Mouse (Mus musculus) heart, postnatal 0 days (tissue): Measurements from ENCODE around the gene Tmed10. TPM values are rescaled to one million over a fixed set of nuclear protein-coding genes. Genes with fewer than 3 reads are reported as not detected.

ENCODE experiments used
- ATAC-seq: fragments of 200-750 bp; cut with Nextera tagmentation; 2 replicates; pipeline ENCODE4 v1.8.0; 2017; ENCODE audit warnings: low read depth, moderate number of reproducible peaks, moderate library complexity; ENCODE audit not compliant: insufficient read depth
- DNase-seq: peaks from one replicate; pipeline ENCODE4 v3.0.0-alpha.2; 2016; ENCODE audit warnings: low spot score
- H3K27ac ChIP-seq: fragments of 300-500 bp; sonication (generic); 2 replicates; pipeline ENCODE4 v1.5.1; 2014; ENCODE audit warnings: low read depth, mild to moderate bottlenecking
- H3K27me3 ChIP-seq: fragments of 300-500 bp; sonication (generic); 2 replicates; pipeline ENCODE4 v1.6.1; 2014; ENCODE audit warnings: low read length, mixed read lengths; ENCODE audit not compliant: control insufficient read depth, insufficient read depth
- H3K36me3 ChIP-seq: fragments of 300-500 bp; sonication (generic); replicated peaks from 2 replicates; pipeline ENCODE4 v1.6.1; 2014; ENCODE audit warnings: low read length, mixed read lengths; ENCODE audit not compliant: control insufficient read depth, insufficient read depth
- H3K4me1 ChIP-seq: fragments of 300-500 bp; sonication (generic); 2 replicates; pipeline ENCODE4 v1.6.1; 2014; ENCODE audit warnings: antibody characterized with exemption; ENCODE audit not compliant: control insufficient read depth, insufficient read depth
- H3K4me2 ChIP-seq: fragments of 300-500 bp; sonication (generic); 2 replicates; pipeline ENCODE4 v1.6.1; 2014; ENCODE audit warnings: low read depth, mild to moderate bottlenecking, low read length, moderate library complexity
- H3K4me3 ChIP-seq: fragments of 300-500 bp; sonication (generic); 2 replicates; pipeline ENCODE4 v1.5.1; 2014; ENCODE audit warnings: low read depth, low read length
- H3K9ac ChIP-seq: fragments of 300-500 bp; sonication (generic); replicated peaks from 2 replicates; pipeline ENCODE4 v1.6.1; 2014; ENCODE audit warnings: low read depth, low read length, mixed read lengths
- H3K9me3 ChIP-seq: fragments of 300-500 bp; sonication (generic); replicated peaks from 2 replicates; pipeline ENCODE4 v1.6.1; 2016; ENCODE audit warnings: low read length; ENCODE audit not compliant: control insufficient read depth
- CTCF ChIP-seq: IDR thresholded peaks from 2 replicates; pipeline ENCODE4 v1.5.1; 2016; ENCODE audit warnings: antibody characterized with exemption, control low read depth, low read depth
- EP300 ChIP-seq: IDR thresholded peaks from 2 replicates; pipeline ENCODE4 v1.6.1; 2016; ENCODE audit warnings: antibody characterized with exemption, low read depth
- WGBS: fragments of 180-500 bp; shearing (Covaris S2); extraction: QIAGEN DNeasy Blood & Tissue Kit; methylation state at CpG from one replicate; pipeline ENCODE4 v1.1.7; 2014; 5-methylcytosine and 5-hydroxymethylcytosine counted together
- polyA plus RNA-seq: library from polyadenylated mRNA; unstranded; fragments of >200 nt; fragmentation: Nextera tagmentation; extraction: Ambion mirVana; gene quantifications from 2 replicates; pipeline ENCODE4 v1.2.1, GENCODE M21; 2015
- total RNA-seq: library from RNA; depleted of rRNA; stranded (reverse); fragments of >200 nt; gene quantifications from 2 replicates; pipeline ENCODE4 v1.2.3, GENCODE M21; 2014; ENCODE audit warnings: low replicate concordance

Tmed10 gene
- total and polyA plus RNA-seq, 2 experiments from 2014 or later = 49.7 to 216 TPM

- no peaks in the 10 kb centered on the region for H3K9me3 ChIP-seq
- H3K9ac ChIP-seq = no peak overlapping the region
- ATAC-seq (no peak), DNase-seq (no peak)
- no peak overlapping the region for H3K4me3 ChIP-seq
- TF ChIP-seq CTCF (no peak), EP300 (no peak)
- H3K36me3 ChIP-seq = no peaks in the 10 kb centered on the region
- no peak overlapping the region for H3K4me2 ChIP-seq
- H3K27ac ChIP-seq = no peak overlapping the region
- H3K27me3 ChIP-seq = no peaks in the 10 kb centered on the region
- WGBS = 87% methylated on average over 2 of the region's 2 CpGs
- peaks cover 5% of the 10 kb centered on the region for H3K4me1 ChIP-seq
These were observed 3.6 kb upstream of the Tmed10 start for GRCm38 (mm10) chr12:85378271-85378670.

GRCm38 (mm10) chr12:85373591-85374560 is 771 bp downstream of the Tmed10 start:
- ATAC-seq = peak; percentile 65
- peak overlapping the region; percentile 91 for H3K27ac ChIP-seq

GRCm38 (mm10) chr12:85372068-85372665 is 2.5 kb downstream of the Tmed10 start:
- Histone ChIP-seq H3K9me3 (no peaks in the 10 kb centered on the region), H3K4me2 (no peak overlapping the region; the same call in 1 of the 2 replicates), H3K36me3 (no peaks in the 10 kb centered on the region), H3K27me3 (no peaks in the 10 kb centered on the region), H3K4me3 (no peak overlapping the region), H3K27ac (peak overlapping the region; percentile 49; the same call in 1 of the 2 replicates), H3K9ac (no peak overlapping the region), H3K4me1 (peaks cover 31% of the 10 kb centered on the region)
- 62% methylated on average over 8 of the region's 8 CpGs for WGBS
- no peak for DNase-seq
- ATAC-seq = no peak
- no peak for TF ChIP-seq EP300
- TF ChIP-seq CTCF = no peak

More at GRCm38 (mm10) chr12:85373591-85374560, 771 bp downstream of the Tmed10 start:
- peak overlapping the region; percentile 83 for H3K4me3 ChIP-seq
- WGBS = 1% methylated on average over 47 of the region's 53 CpGs
- H3K4me1 ChIP-seq = peaks cover 25% of the 10 kb centered on the region
- H3K36me3 ChIP-seq = no peaks in the 10 kb centered on the region
- no peaks in the 10 kb centered on the region for H3K27me3 ChIP-seq
- H3K9ac ChIP-seq = peak overlapping the region; percentile 92
- DNase-seq = peak; percentile 59
- peak overlapping the region; percentile 72 for H3K4me2 ChIP-seq
- no peaks in the 10 kb centered on the region for H3K9me3 ChIP-seq
- TF ChIP-seq EP300 (no peak), CTCF (no peak)

- TF ChIP-seq CTCF = no peak
- TF ChIP-seq EP300 = no peak
- ATAC-seq = no peak
- Histone ChIP-seq H3K27me3 (no peaks in the 10 kb centered on the region), H3K9ac (no peak overlapping the region), H3K27ac (no peak overlapping the region; the same call in 1 of the 2 replicates), H3K4me1 (peaks cover 35% of the 10 kb centered on the region), H3K4me3 (no peak overlapping the region), H3K9me3 (no peaks in the 10 kb centered on the region), H3K4me2 (no peak overlapping the region), H3K36me3 (no peaks in the 10 kb centered on the region)
- no peak for DNase-seq
- 40% methylated on average over 6 of the region's 6 CpGs for WGBS
These were observed 6.1 kb downstream of the Tmed10 start for GRCm38 (mm10) chr12:85368441-85369063.

- no peak for DNase-seq
- ATAC-seq = peak; percentile 55; the same call in 1 of the 2 replicates
These were observed 8.4 kb downstream of the Tmed10 start for GRCm38 (mm10) chr12:85366271-85366670.

More at GRCm38 (mm10) chr12:85366271-85366670, 8.4 kb downstream of the Tmed10 start:
- H3K4me2 ChIP-seq = no peak overlapping the region
- H3K27me3 ChIP-seq = no peaks in the 10 kb centered on the region
- H3K36me3 ChIP-seq = no peaks in the 10 kb centered on the region; the same call in 1 of the 2 replicates
- no peak overlapping the region for H3K27ac ChIP-seq
- no peaks in the 10 kb centered on the region for H3K9me3 ChIP-seq
- TF ChIP-seq EP300 (no peak), CTCF (no peak)
- WGBS = 62% methylated on average over 3 of the region's 3 CpGs
- peaks cover 12% of the 10 kb centered on the region; the same call in 1 of the 2 replicates for H3K4me1 ChIP-seq
- no peak overlapping the region for H3K4me3 ChIP-seq
- no peak overlapping the region for H3K9ac ChIP-seq
